Mouse (Mus musculus) right cerebral cortex, adult 2 months (tissue): ENCODE measurements around the gene Mkln1.
A peak's percentile ranks its signal among the peaks of the same experiment; 100 is the strongest.

Experiments
- DNase-seq, 2 experiments: peaks; one replicate each; pipeline ENCODE4 v3.0.0; 2021 to 2022; ENCODE audit warnings: low spot score in 2 of 2

Gene Mkln1

GRCm38 (mm10) chr6:31398431-31399205, at the start of gene Mkln1:
Mkln1 (plus strand) TSS chr6:31398735.
- DNase-seq: peak; percentile 86 to 88

- peak; percentile 25 to 33 for DNase-seq
Measured at GRCm38 (mm10) chr6:31356444-31357191, 41.9 kb upstream of the Mkln1 start.

- peak; percentile 50 to 60 for DNase-seq
Measured at GRCm38 (mm10) chr6:31357286-31357685, 41.2 kb upstream of the Mkln1 start.

- DNase-seq: no peak
Measured at GRCm38 (mm10) chr6:31362617-31363016, 35.9 kb upstream of the Mkln1 start.

GRCm38 (mm10) chr6:31364399-31364798, 34.1 kb upstream of the Mkln1 start:
- no peak for DNase-seq

DNA sequence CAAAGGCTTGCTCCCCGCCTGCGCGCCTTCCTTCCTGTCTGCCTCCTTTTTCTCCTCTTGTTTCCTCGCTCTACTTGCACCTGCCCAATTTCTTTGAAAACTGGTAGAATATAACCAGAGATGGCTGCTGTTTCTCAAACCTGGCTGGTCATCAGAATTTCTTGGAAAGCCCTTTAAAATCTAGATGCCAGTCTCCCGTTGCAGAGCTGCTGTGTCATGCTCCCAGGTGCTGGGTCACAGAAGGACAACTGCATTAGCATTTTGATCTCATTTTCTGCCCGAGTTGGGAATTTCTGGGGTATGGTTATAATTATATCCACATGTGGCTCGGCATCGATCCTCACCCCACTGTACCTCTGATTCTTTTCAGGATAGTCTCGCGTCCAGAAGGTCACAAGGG, 30.6 kb upstream of the Mkln1 start:
- no peak for DNase-seq

GRCm38 (mm10) chr6:31368559-31368958, 30.0 kb upstream of the Mkln1 start:
- DNase-seq: no peak

DNA sequence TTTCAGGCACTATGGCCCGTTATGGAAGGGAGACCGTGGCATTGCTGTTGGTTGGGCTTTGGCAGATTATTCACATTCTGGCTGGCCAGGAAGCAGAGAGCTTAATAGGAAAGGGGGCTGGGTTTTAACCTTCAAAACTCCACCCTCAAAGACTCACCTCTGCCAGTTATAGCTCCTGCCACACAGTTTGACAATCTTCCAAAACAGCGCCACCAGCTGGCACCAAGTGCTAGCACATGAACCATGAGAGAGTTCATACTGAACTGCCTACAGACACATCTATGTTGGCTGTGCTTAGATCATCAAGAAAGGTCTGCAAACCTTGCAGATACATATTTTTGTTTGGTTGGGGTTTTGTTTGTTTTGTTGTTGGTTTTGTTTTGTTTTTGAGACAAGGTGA, 28.7 kb upstream of the Mkln1 start:
- DNase-seq: no peak

- peak in 1 of 2 experiments; percentile 15 for DNase-seq
Measured at GRCm38 (mm10) chr6:31370550-31371061, 27.9 kb upstream of the Mkln1 start.

DNA sequence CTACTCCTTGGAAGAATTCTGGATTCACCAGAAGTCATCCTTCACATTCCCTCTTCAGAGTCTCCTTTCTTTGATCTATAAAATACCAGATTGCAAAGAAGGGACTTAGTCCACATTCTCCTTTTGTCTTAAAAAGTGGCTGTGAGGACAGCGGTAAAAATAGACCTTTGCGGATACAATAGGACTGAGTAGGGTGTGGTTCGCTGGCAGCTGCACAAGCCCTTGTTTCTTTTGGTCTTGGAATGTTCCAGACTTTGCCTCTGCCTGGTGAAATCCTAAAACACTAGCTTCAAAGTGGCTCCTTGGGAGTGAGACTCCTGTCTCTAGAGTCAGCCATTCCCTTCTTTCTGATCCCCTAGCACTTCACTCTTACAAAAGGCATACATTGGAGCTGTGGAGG, 27.4 kb upstream of the Mkln1 start:
- DNase-seq: no peak

DNA sequence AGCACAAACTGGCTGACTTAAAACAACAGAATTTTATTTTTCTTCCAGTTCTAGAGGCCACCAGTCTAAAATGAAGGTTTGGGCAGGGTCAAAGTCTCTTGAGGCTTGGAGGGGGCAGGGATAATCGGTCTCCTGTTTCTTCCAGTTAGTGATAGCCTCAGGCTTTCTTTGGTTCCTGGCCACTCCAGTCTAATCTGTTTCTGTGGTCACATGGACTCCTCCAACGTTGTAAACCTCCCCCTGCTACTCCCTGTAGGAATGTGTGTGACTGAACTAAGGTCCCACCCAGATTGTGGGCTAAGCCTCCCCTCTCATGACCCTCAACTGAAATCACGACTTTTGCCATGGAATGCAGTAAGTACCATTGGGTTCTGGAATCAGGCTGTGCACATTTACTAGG, 25.9 kb upstream of the Mkln1 start:
- DNase-seq: no peak

GRCm38 (mm10) chr6:31373084-31373673, 25.4 kb upstream of the Mkln1 start:
- no peak for DNase-seq

GRCm38 (mm10) chr6:31382989-31383388, 15.5 kb upstream of the Mkln1 start:
- DNase-seq: no peak

GRCm38 (mm10) chr6:31384794-31385193, 13.7 kb upstream of the Mkln1 start:
- no peak for DNase-seq

- DNase-seq: no peak
Measured at GRCm38 (mm10) chr6:31385281-31386145, 13.0 kb upstream of the Mkln1 start.

DNA sequence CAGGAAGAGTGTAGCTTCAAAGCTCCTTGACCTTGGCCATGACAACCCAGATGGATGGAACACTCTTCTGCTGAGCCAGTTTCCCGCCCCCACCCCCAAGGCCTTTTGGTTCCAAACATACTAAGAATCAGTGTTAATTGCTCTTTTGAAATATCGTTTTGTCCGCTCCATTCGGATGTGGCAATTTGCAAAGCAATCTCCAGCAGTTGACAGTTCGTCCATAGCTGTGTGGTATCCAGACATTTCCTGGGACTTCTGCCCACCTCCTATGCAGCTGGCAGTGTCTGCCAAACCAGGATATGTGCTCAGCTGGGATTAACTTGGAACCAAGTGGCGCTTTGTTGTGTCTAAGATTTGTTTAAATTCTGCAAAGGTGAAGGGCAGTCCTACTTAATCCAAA, 8.8 kb upstream of the Mkln1 start:
- no peak for DNase-seq

GRCm38 (mm10) chr6:31390243-31390981, 8.1 kb upstream of the Mkln1 start:
- DNase-seq: peak in 1 of 2 experiments; percentile 33

GRCm38 (mm10) chr6:31392871-31393270, 5.7 kb upstream of the Mkln1 start:
- no peak for DNase-seq

- DNase-seq: no peak
Measured at GRCm38 (mm10) chr6:31396118-31396517, 2.4 kb upstream of the Mkln1 start.

- no peak for DNase-seq
Measured at GRCm38 (mm10) chr6:31397308-31397707, 1.2 kb upstream of the Mkln1 start.
